Mouse (Mus musculus) kidney, adult 9 months (tissue): Measurements from ENCODE around the gene Fermt3.
"Not testable (repeated sequence)": the region's sequence is repeated elsewhere in the genome, so short reads cannot be mapped to it uniquely, and the experiment has no call there.

Experiments
- DNase-seq: peaks from one replicate; pipeline ENCODE4 v3.0.0; 2022

Fermt3 gene

DNA sequence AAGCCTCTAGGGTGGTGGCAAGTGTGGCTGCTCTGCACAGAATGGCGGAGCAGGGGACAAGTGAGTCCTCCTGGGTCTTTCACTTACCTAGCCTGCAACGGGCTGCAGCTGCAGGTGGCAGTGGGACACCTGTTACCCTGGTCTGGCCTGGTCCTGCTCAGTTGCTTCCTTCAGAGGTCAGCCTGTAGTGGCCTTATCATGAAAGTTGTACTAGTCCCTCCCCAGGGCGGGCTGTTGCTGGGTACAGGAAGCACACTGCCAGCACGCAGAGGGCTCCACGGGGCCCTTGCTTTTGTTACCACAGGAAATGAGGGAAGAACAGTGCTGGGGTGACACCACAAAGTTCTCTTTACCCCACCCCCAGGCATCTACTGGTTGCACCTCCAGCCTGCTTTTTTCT lies at the start of gene Fermt3:
Gene Fermt3, minus strand, starts transcription at position 279 of the 400 bp plus-strand sequence.
- DNase-seq: peak; percentile 33

DNA sequence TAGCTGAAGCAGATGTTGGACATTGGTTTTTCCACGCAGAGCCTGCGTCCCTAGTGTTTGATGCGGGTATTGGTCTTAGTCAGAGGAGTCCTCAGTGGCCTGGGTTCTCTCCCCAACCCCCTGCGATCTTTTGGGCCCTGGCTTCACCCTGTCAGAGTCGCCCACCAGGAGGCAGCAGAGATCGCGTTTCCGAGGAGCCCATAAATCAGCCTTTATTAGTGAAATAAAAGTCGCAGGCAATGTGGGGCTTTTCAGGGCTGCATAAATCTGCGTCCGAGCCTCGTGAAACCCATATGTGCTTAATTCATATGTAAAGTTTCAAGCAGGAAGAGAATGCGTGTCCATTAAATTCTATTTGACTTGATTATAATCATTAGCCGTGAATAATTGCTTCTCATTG lies 48.9 kb upstream of the Fermt3 start:
- DNase-seq: peak; percentile 80

DNA sequence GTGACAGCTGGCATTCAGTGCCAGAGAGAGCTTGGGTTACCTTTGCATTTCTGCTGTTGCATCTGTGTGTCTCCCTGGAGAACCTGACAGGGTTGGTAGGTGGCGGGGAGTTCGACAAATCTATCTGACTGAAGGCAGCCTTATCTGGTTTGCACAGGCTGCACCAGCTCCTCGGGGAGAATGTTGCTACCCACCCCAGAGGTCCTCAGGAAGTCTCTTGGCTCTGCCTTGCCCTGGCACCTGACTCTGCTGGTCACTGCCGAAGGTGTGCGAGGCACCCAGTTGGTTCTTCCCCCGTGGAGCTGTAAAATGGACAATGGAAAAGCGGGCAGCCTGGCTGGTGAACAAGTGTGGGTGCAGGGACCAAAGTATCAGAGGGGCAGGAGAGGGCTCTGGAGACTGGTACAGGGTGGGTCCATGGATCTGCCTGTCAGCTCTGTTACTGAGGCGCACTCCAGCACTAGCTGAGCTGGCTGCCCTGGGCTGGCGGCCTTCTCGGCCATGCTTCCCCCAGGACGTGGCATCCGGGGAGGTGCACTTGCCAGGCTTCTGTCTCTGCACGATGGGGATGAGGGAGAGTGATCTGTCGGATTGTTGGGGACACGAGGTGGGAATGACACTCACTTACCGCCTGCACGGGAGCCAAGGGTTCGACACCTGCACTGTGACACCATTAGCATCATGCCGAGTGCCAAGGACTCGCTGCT lies 48.2 kb upstream of the Fermt3 start:
- no peak for DNase-seq

GRCm38 (mm10) chr19:7066828-7067342 lies 47.6 kb upstream of the Fermt3 start:
- DNase-seq: no peak

DNA sequence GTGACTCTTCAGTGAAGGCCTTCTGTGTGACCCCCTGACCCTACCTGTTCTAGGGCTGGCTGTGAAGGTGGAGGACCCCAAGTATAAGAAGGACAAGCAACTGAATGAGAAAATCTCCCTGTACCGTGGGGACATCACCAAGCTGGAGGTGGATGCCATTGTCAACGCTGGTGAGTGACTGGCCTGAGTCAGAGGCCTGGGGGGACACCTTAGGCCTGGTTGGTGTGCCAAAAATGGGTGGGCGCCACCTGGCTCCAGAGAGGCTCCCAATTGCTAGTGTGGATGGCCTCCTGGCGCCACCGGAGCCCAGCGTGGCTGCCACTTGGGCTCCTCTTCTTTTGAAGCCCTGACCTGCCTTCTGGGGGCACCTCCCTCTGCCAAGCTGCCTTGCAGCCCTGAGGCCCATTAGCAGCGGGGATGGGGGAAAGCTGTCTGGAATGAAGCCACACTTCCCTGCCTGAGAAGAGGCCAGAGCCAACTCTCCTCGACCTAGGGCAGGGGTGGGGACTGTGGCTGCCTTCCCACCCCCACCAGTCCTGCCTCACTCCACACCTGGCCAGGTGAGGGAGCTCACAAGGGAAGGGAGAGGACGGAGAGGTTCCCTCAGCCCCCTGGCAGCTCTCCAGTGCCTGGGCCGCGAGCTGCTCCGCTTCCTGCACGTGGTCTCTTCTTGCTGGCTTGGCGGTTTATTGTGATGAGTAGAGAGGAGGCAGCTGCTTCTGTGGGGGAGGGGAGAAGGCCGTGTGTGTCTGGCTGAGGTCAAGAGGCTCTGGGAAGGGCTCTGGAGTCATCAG lies 47.0 kb upstream of the Fermt3 start:
- peak; percentile 76 for DNase-seq

DNA sequence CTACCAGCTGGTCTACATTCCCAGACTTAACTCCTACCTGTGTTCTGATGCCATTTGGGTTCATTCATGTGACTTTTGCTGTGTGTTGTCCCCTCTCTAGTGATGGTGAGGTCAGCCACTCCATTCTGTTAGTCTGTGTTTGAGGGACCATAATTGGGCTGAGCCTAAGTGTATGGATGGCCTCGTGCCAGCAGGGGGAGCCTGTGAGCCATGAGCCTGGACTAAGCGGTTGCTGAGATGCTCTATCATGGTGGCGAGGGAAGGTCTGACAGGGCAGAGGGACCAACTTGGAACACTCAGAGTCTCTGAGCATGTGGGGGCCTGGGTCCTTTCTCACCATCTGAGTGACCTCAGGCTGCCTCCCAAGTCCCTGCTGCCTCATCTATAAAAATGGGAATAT lies 45.3 kb upstream of the Fermt3 start:
- peak; percentile 83 for DNase-seq

GRCm38 (mm10) chr19:7062916-7063315 lies 43.6 kb upstream of the Fermt3 start:
- no peak for DNase-seq

GRCm38 (mm10) chr19:7062110-7062509 lies 42.8 kb upstream of the Fermt3 start:
- DNase-seq: no peak

GRCm38 (mm10) chr19:7058541-7058940 lies 39.3 kb upstream of the Fermt3 start:
- DNase-seq: no peak

GRCm38 (mm10) chr19:7057722-7058207 lies 38.5 kb upstream of the Fermt3 start:
- peak; percentile 95 for DNase-seq

DNA sequence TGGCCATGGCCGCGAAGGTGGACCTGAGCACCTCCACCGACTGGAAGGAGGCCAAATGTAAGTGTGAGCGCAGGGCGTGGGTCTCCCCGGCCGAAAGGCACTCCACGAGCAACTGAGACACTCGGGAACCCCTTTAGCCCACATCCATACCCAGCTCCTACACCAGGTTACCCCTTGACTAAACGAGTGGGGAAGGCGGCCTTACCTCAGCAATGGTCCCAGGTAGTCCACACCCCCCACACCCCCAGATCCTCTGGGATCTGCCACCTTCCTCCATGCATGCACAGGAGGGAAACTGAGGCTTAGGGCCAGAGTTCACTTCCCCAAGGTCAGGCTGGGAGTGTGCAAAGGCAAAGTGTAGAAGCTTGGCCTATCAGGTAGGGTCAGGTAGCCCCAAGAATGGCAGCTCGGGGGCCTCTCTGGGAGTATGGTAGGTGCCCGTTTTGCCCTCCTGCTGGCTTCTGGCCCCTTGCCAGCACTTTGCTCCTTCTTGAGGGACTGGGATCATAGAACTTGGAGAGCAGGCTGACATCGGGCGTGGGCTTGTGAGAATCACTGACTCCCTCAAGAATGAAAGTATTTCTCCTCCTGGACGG lies 38.0 kb upstream of the Fermt3 start:
- no peak for DNase-seq

DNA sequence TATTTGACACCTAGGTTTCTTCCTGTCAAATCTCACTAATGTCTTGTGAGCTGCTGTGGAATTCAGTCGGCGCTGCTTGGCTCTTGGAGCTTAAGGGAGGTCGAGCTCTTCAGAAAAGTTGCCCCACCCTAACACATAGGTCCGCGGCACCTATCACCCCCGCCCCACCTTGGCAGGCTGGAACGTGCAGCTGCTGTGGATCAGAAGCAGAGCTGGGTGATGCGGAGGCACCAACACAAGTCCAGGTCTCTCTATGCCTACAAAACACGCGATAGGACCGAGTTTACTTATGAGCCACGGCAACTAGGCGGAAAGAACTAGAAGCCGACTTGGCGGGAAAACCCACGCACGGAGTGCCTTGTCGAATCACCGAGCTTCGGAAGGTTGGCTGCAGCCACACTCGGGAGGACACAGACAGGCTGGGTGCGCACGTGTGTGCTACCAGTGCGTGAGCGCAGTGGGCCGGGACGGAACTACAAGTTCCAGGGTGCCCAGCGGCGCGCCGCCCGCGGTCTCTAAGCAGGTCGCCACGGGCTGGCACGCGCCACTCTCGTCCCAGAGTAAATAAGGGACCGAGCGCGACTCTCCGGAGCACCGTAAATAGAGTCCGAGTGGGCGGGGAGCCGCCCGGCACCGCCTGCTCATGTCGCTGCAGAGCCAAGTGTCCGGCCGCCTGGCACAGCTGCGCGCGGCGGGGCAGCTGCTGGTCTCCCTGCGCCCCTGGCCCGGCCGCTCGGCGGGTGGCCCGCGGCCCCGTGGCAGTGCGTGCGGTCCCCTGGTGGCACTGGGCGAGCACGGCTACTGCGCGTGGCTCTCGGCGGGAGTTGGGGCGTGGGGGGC lies 37.2 kb upstream of the Fermt3 start, which contains the start of gene Macrod1:
Gene Macrod1, plus strand, starts transcription at position 563 of the 840 bp plus-strand sequence.
- peak; percentile 89 for DNase-seq

GRCm38 (mm10) chr19:7055173-7055572 lies 35.9 kb upstream of the Fermt3 start:
- DNase-seq: no peak

DNA sequence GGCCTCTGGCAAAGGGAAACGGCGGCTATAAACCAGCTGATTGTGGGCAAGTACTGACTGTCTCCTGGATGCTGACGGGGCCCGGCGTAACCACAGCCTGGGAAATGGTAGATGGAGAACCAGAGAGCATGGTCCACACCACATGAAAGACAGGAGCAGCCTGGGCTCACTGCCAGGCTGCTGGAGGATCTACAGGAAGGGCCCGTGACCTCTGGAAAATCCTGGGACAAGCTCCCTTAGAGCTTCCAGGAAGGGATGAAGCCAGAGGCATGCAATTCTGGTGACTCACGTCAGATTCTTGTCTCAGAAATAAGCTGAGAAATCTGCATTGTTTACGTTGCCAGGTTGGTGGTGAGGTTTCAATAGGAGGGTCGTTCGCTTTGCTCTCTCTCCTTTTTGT lies 35.5 kb upstream of the Fermt3 start:
- DNase-seq: peak; percentile 46

DNA sequence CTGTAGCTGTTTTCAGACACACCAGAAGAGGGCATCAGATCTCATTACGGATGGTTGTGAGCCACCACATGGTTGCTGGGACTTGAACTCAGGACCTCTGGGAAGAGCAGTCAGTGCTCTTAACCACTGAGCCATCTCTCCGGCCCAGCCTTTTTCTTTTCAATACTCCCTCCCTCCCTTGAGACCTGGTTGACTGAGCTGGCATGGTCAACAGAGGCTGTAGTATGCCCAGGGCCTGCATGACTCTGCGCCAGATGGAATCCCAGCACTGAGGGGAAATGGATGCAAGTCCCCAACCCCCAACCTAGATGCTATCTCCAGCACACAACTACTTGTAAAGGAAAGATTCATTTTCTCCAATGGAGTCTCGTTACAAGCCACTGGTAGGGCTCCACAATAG lies 34.1 kb upstream of the Fermt3 start:
- DNase-seq: not testable (repeated sequence)

GRCm38 (mm10) chr19:7044706-7045105 lies 25.4 kb upstream of the Fermt3 start:
- no peak for DNase-seq

DNA sequence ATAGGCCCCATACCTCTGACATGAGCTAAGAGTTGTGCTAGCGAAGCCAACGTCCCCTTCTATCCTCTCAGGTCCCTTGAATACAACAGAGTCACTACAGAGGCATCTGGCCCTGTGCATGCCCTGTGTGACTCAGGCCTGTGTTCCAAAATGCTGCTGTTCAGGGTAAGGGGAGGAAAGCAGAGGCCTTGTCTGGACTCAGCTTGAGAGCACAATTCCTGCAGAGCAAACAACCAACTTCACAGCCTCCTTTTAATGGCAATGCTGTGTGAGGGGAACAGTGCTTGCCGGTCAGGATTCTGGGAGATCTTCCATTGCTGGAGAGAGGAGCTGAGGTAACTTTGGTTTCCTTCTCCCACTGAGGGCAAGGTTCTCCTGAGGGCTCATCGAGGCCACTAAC lies 25.0 kb upstream of the Fermt3 start:
- DNase-seq: no peak

DNA sequence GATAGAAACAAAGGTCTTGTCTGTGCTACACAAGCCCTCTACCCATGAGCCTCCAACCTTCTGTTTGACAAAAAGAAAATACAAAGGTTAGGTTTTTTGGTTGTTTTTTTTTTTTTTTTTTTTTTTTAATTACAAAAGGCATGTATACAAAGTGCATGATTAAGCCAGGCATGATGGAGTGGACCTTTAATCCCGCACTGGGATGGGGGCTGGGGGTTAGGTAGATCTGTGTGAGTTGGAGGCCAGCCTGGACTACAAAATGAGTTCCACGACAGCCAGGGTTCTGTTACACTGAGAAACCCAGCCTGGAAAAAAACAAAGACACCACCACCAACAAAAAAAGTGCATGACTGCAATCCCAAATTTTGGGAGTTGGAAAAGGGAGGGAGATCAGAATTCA lies 21.9 kb upstream of the Fermt3 start:
- DNase-seq: no peak

DNA sequence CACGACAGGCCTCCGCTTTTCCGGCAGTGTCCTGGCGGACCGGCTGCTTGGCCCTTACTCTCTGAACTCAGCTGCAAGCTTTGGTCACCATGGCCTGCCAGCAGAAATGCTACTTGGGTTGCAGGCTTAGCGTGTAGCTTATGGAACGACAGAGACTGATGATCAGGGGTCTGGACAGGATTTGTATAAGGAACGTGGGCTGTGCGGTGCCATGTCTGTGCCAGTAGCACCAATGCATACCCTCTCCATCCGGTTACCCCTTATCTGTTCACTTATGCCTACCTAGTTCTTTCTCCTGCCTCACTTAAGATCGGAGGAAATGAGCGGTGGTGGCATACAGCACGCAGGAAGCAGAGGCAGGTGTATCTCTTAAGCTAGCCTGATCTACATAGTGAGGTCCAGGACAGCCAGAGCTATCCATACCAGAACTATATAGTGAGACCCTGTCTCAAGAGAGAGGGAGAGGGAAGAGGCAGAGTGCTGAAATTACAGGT lies 21.4 kb upstream of the Fermt3 start:
- DNase-seq: no peak

DNA sequence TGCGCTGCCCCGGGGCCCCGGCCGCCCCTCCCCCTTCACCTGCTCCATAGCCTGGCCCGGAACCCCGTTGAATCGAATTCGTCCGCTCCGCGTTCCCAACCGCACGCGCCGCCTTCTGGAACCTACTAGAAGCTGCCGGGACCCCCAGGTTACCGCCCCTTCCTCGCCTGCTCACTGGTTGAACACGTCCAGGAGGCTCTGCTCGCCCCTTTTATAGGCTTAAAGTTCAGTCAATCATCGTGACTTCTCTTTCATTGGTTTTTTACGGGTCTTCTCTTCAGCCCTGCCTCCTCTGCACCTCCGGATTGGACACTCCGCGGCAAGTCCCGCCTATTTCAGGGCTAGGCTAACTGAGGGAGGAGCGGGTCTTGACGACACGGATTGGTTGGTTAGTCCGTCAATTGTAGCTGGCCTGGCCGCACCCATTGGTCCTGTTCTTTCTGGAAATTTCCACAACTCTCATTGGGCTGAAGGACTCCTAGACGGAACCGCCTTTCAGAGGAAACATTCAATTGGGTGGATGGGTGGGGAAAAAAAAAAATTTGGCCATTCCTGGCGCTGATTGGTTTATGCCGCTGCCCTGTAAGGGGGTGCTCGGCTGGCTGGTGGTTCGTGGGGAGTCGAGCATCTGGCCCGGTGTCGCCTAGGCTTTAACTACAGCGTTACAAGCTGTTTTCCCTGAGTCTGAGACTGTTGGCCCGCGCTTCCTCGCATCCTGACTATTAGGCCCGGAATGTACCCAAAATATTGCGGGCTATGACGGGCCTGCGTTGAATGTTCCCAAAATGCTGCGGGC lies 20.8 kb upstream of the Fermt3 start, which contains the start of gene Stip1:
Gene Stip1, minus strand, starts transcription at position 127 of the 796 bp plus-strand sequence.
- peak; percentile 100 for DNase-seq

- peak; percentile 57 for DNase-seq
Observed at GRCm38 (mm10) chr19:7039088-7039720, 19.9 kb upstream of the Fermt3 start.
